Mouse (Mus musculus) G1E (cell line): Measurements from ENCODE around the gene Sphk2. TPM values are rescaled to one million over a fixed set of nuclear protein-coding genes. Genes with fewer than 3 reads are reported as not detected.

Experiments
- ATAC-seq: 2 replicates; pipeline ENCODE4 v1.8.0; 2016; ENCODE audit warnings: mild to moderate bottlenecking; ENCODE audit not compliant: insufficient number of reproducible peaks, poor library complexity, low FRiP score, severe bottlenecking; ENCODE audit errors: extremely low read depth
- DNase-seq: peaks from one replicate; pipeline ENCODE4 v3.0.0; 2012; ENCODE audit warnings: low spot score
- H3K27me3 ChIP-seq: 2 replicates; pipeline ENCODE4 v1.6.1; 2012; ENCODE audit warnings: mild to moderate bottlenecking, low read length, inconsistent platforms; ENCODE audit not compliant: insufficient read depth
- H3K36me3 ChIP-seq: replicated peaks from 2 replicates; pipeline ENCODE3; 2012; ENCODE audit warnings: mild to moderate bottlenecking, inconsistent platforms
- H3K4me1 ChIP-seq: 2 replicates; pipeline ENCODE4 v1.6.1; 2012; ENCODE audit warnings: low read depth, low read length, inconsistent platforms, mixed read lengths; ENCODE audit not compliant: insufficient read depth
- H3K4me3 ChIP-seq: 2 replicates; pipeline ENCODE4 v1.5.1; 2012; ENCODE audit warnings: low read depth, mild to moderate bottlenecking, inconsistent platforms, low read length, moderate library complexity, mixed read lengths
- H3K9me3 ChIP-seq: replicated peaks from 2 replicates; pipeline ENCODE4 v1.6.1; 2012; ENCODE audit warnings: inconsistent platforms
- CTCF ChIP-seq: IDR thresholded peaks from 2 replicates; pipeline ENCODE4 v1.5.1; 2012; ENCODE audit warnings: low read depth, low read length, inconsistent platforms, mixed read lengths
- GATA1 ChIP-seq: IDR thresholded peaks from 2 replicates; pipeline ENCODE4 v1.6.1; 2012; ENCODE audit warnings: borderline replicate concordance, low read length, inconsistent platforms, mixed read lengths
- GATA2 ChIP-seq: IDR thresholded peaks from 2 replicates; pipeline ENCODE4 v1.6.1; 2012; ENCODE audit warnings: low read depth, low read length, inconsistent platforms, borderline replicate concordance
- POLR2AphosphoS5 ChIP-seq: IDR thresholded peaks from 2 replicates; pipeline ENCODE4 v1.6.1; 2012; ENCODE audit warnings: low read depth, low read length, inconsistent platforms; ENCODE audit not compliant: insufficient replicate concordance
- TAL1 ChIP-seq: conservative IDR thresholded peaks from 2 replicates; pipeline ENCODE4 v1.6.1; 2012; ENCODE audit warnings: low read depth, low read length, inconsistent platforms, mixed read lengths
- polyA plus RNA-seq: library from polyadenylated mRNA; stranded (reverse); fragments of >175 nt; gene quantifications from 2 replicates; pipeline ENCODE4 v1.2.3, GENCODE M21; 2012
- total RNA-seq, 2 experiments: library from RNA; stranded (forward) in 1 of 2; stranded (reverse) in 1 of 2; fragments of 200-1000 nt in 1 of 2; fragments of >200 nt in 1 of 2; fragmentation: Nextera tagmentation in 1 of 2; gene quantifications; 2 replicates each; pipeline ENCODE4 v1.2.3; 2014 to 2017

Sphk2 gene
- total and polyA plus RNA-seq, 3 experiments: 9.3 to 96.0 (median 21.4) TPM

DNA sequence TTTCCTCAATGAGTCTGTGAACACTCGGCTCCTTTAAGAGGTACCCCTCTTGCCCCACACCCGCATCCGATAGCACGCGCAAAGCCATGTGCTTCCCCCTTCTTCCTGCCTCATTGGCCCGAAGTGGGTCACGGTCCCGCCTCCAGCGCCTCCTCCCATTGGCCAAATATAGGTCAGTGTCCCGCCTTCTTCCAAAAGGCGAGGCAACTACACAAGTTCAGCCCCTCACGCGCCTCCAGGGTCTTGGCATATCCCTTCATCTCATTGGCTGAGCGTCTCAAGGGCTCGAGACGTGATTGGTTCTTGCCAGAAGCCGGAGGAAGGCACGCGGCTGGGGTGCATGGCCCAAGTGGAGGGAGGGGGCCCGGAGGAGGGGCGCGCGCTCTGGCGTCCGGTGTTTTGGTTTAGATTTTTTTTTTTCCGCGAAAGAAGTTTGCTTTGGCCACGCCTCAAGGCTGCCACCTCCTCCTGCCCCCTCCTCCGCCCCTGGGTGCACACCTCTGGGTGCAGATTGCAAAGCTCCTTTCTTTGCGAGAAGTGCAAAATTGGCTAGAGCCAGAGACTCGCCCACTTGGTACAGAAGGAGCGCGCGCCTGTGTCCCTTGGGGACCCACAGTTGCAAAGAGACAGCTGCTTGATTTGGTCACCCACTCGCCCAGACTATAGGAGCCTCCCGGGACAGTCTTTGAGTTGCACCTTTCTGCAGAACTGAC lies 12.9 kb downstream of the Sphk2 start, which contains the start of gene Dbp:
Dbp (plus strand) TSS at position 359 of the 713 bp plus-strand sequence.
- Histone ChIP-seq H3K27me3 (peaks cover 28% of the 10 kb centered on the region), H3K9me3 (no peaks in the 10 kb centered on the region), H3K4me1 (peaks cover 87% of the 10 kb centered on the region), H3K4me3 (peak within 1 kb of the TSS; percentile 81), H3K36me3 (peaks cover 19% of the 10 kb centered on the region)
- no peak for TF ChIP-seq GATA1
- no peak for TF ChIP-seq TAL1
- TF ChIP-seq CTCF: no peak
- TF ChIP-seq POLR2AphosphoS5: no peak
- no peak for TF ChIP-seq GATA2
- ATAC-seq (peak; percentile 84), DNase-seq (peak; percentile 100)

DNA sequence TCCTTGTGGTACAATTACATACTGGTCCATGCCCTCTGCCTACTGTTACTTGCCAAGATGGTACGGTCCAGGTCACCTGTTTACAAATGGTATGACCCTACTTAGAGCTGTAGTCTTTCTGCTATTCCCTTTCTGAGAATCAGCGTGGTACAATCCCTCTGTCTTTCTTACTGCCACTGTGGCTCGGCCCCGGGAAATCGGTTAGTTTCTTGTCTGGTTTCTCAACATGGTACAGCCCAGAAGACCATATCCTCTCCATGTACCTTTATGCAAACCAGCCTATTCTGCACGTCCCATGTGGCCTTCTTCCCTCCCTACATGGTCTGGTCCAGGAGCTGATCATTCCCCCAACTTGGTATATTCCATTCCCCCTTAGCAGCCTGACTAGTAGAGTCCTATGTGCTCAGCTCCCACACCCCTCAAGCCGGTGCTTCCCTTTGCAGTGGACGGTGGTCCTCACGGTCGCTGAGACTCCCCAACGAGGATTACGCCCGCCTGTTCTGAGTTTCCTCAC lies 13.7 kb downstream of the Sphk2 start:
- Histone ChIP-seq H3K9me3 (no peaks in the 10 kb centered on the region), H3K36me3 (peaks cover 11% of the 10 kb centered on the region), H3K27me3 (peaks cover 36% of the 10 kb centered on the region), H3K4me3 (peak overlapping the region; percentile 81), H3K4me1 (peaks cover 88% of the 10 kb centered on the region)
- DNase-seq: peak; percentile 72
- TF ChIP-seq GATA1: no peak
- peak; percentile 67; the same call in 1 of the 2 replicates for TF ChIP-seq POLR2AphosphoS5
- TF ChIP-seq GATA2: no peak
- TF ChIP-seq TAL1: no peak
- no peak for TF ChIP-seq CTCF
- peak; percentile 3; the same call in 1 of the 2 replicates for ATAC-seq

DNA sequence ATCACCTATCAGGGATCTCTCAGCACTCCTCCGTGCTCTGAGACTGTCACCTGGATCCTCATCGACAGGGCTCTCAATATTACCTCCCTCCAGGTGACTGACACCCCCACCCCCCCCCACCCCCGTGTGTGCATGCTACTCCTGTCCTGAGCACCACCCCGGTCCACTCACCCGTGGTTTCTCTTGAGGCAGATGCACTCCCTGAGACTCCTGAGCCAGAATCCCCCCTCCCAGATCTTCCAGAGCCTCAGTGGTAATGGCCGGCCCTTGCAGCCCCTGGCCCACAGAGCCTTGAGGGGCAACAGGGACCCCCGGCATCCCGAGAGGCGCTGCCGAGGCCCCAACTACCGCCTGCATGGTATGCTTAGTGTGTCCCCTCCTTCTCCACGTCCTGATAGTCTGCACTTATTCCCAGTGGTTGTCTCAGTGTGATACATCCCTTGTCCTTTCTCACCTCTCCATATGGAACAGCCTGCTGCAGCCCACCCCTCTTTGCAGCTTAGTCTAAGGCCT lies 14.2 kb downstream of the Sphk2 start:
- Histone ChIP-seq H3K27me3 (peaks cover 41% of the 10 kb centered on the region), H3K36me3 (peaks cover 6% of the 10 kb centered on the region), H3K9me3 (no peaks in the 10 kb centered on the region), H3K4me3 (peak overlapping the region; percentile 81; the same call in 1 of the 2 replicates), H3K4me1 (peaks cover 82% of the 10 kb centered on the region)
- ATAC-seq (no peak), DNase-seq (peak; percentile 31)
- no peak for TF ChIP-seq GATA1
- no peak for TF ChIP-seq POLR2AphosphoS5
- TF ChIP-seq CTCF: no peak
- no peak for TF ChIP-seq TAL1
- TF ChIP-seq GATA2: no peak

DNA sequence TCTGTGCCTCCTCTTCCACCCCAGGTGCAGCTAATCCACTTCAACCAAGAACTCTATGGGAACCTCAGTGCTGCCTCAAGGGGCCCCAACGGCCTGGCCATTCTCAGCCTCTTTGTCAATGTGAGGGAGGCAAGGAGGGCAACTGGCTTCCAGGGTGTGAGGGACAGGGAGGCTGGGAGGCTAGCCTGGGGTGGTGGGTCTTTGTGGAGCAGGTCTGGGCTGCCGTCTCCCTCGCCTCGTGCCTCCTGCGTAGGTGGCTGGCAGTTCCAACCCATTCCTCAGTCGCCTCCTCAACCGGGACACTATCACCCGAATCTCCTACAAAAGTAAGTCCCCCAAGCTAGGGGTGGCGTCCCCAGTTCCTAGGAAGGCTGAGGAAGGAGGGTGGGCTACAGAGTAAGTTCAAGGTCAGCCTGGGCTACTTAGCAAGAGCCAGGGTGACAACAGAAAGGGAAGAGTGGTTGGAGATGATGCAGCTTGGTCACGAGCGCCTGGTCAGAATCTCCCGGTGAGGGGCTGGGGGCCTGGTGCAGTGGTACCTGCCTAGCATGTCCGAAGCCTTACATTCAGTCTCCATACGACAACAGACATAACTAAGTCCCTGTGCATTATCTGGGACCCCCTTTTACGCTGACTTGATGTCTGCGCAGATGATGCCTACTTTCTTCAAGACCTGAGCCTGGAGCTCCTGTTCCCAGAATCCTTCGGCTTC lies 14.8 kb downstream of the Sphk2 start:
- Histone ChIP-seq H3K36me3 (no peaks in the 10 kb centered on the region), H3K9me3 (no peaks in the 10 kb centered on the region), H3K27me3 (peaks cover 47% of the 10 kb centered on the region), H3K4me1 (peaks cover 80% of the 10 kb centered on the region), H3K4me3 (no peak overlapping the region; the same call in 1 of the 2 replicates)
- no peak for DNase-seq
- TF ChIP-seq GATA1 (no peak), CTCF (no peak), TAL1 (no peak), GATA2 (no peak), POLR2AphosphoS5 (no peak)
- ATAC-seq: no peak

DNA sequence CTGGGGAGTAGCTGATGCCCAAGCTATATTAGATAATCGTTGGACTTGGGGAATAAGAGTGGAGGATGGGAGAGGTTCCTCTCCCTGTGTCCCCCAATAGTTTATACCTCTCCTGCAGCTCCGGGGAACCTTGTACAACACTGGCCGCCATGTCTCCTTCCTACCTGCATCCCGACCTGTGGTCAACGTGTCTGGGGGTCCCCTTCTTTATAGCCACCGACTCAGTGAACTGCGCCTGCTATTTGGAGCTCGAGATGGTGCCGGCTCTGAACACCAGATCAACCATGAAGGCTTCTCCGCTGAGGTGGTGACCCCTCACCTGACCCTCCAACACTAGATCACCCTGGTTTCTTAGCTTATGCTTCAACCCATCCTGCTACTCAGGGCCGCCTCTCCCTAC lies 15.5 kb downstream of the Sphk2 start:
- Histone ChIP-seq H3K27me3 (peaks cover 49% of the 10 kb centered on the region), H3K4me1 (peaks cover 74% of the 10 kb centered on the region), H3K9me3 (no peaks in the 10 kb centered on the region), H3K36me3 (no peaks in the 10 kb centered on the region), H3K4me3 (no peak overlapping the region)
- ATAC-seq: no peak
- DNase-seq: no peak
- no peak for TF ChIP-seq POLR2AphosphoS5
- no peak for TF ChIP-seq GATA1
- no peak for TF ChIP-seq GATA2
- no peak for TF ChIP-seq CTCF
- no peak for TF ChIP-seq TAL1

DNA sequence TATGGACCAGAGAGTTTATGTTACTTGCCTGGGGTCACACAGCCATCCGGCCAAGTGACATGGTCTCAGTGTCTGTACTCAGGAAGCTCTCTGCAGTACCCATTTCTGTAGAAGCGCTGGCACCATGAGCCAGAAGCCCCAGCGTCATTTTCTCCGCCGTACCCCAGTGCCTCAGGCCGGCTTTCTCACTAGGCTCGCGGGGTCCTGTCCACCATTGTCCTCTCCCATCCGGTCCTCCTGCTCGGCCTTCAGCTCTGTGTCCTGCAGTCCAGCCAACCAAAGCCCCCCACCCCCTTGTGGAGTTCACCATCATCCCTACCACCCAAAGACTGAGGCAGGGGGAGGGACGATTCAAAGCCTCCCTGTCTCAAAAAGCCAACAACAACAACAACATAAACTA lies 16.2 kb downstream of the Sphk2 start:
- ATAC-seq (no peak), DNase-seq (no peak)
- TF ChIP-seq TAL1 (no peak), GATA2 (no peak), CTCF (no peak), POLR2AphosphoS5 (no peak), GATA1 (no peak)
- no peaks in the 10 kb centered on the region for H3K36me3 ChIP-seq
- H3K27me3 ChIP-seq: peaks cover 49% of the 10 kb centered on the region
- H3K4me1 ChIP-seq: peaks cover 70% of the 10 kb centered on the region
- no peak overlapping the region for H3K4me3 ChIP-seq
- no peaks in the 10 kb centered on the region for H3K9me3 ChIP-seq
